Mouse (Mus musculus) megakaryocyte, embryonic 14.5 days (primary cell): Measurements from ENCODE around the gene Arpc1a. TPM values are rescaled to one million over a fixed set of nuclear protein-coding genes. Genes with fewer than 3 reads are reported as not detected.
"Not testable (repeated sequence)": the region's sequence is repeated elsewhere in the genome, so short reads cannot be mapped to it uniquely, and the experiment has no call there.

Experiments used
- H3K27me3 ChIP-seq: replicated peaks from 2 replicates; pipeline ENCODE3; 2012; ENCODE audit warnings: inconsistent platforms
- H3K36me3 ChIP-seq: replicated peaks from 2 replicates; pipeline ENCODE3; 2012; ENCODE audit warnings: low read length, inconsistent platforms, mixed read lengths
- H3K4me1 ChIP-seq: 2 replicates; pipeline ENCODE4 v1.6.1; 2012; ENCODE audit warnings: inconsistent platforms
- H3K4me3 ChIP-seq: replicated peaks from 2 replicates; pipeline ENCODE3; 2012; ENCODE audit warnings: moderate library complexity, mild to moderate bottlenecking, inconsistent platforms
- H3K9me3 ChIP-seq: 2 replicates; pipeline ENCODE4 v1.6.1; 2012; ENCODE audit warnings: inconsistent platforms
- FLI1 ChIP-seq: IDR thresholded peaks from 2 replicates; pipeline ENCODE4 v1.6.1; 2012; ENCODE audit warnings: low read length, inconsistent platforms, mixed read lengths
- GATA1 ChIP-seq: IDR thresholded peaks from 3 replicates; pipeline ENCODE4 v1.6.1; 2012; ENCODE audit warnings: mixed read lengths, low read length, inconsistent platforms, borderline replicate concordance
- polyA plus RNA-seq: library from polyadenylated mRNA; stranded (reverse); fragments of >175 nt; gene quantifications from 2 replicates; pipeline ENCODE4 v1.2.3, GENCODE M21; 2012; ENCODE audit warnings: low replicate concordance; ENCODE audit not compliant: insufficient read depth

Gene Arpc1a
- polyA plus RNA-seq, 1 experiment = 41.5 TPM

- no peaks in the 10 kb centered on the region for H3K9me3 ChIP-seq
- TF ChIP-seq GATA1 = no peak
- no peak for TF ChIP-seq FLI1
- H3K36me3 ChIP-seq = peaks cover 57% of the 10 kb centered on the region
- H3K27me3 ChIP-seq = no peaks in the 10 kb centered on the region
- H3K4me1 ChIP-seq = peaks cover 82% of the 10 kb centered on the region
- H3K4me3 ChIP-seq = peak overlapping the region; percentile 99
These were observed 33.3 kb downstream of the Arpc1a start for GRCm38 (mm10) chr5:145116916-145117315.

GRCm38 (mm10) chr5:145118005-145118404 is 34.4 kb downstream of the Arpc1a start:
- TF ChIP-seq FLI1 = no peak
- Histone ChIP-seq H3K4me1 (peaks cover 77% of the 10 kb centered on the region), H3K36me3 (peaks cover 62% of the 10 kb centered on the region), H3K9me3 (no peaks in the 10 kb centered on the region), H3K27me3 (no peaks in the 10 kb centered on the region), H3K4me3 (peak overlapping the region; percentile 16)

DNA sequence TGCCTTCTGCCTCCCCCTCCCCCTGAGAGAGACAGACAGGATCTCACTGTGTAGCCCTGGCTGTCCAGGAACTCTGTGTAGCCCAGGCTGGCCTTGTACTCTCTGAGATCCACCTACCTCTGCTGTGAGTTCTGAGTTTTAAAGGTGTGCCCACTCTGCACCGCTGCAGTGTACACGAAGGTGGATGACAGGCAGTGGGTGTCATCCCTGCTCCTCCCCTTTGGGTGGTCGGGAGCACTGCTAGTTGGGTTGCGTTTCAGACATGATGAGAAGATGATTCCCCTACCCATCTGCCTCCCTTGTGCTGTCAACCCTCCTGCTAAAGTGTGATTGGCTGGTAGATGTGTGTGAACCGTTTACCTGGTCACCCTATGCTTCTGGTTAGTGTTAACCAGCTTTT is 34.8 kb downstream of the Arpc1a start:
- TF ChIP-seq GATA1 = no peak
- no peak for TF ChIP-seq FLI1
- Histone ChIP-seq H3K4me1 (peaks cover 74% of the 10 kb centered on the region), H3K4me3 (peak overlapping the region; percentile 9), H3K36me3 (peaks cover 66% of the 10 kb centered on the region), H3K9me3 (no peaks in the 10 kb centered on the region), H3K27me3 (no peaks in the 10 kb centered on the region)

GRCm38 (mm10) chr5:145119385-145119784 is 35.8 kb downstream of the Arpc1a start:
- Histone ChIP-seq H3K36me3 (peaks cover 76% of the 10 kb centered on the region), H3K4me3 (no peak overlapping the region), H3K9me3 (no peaks in the 10 kb centered on the region), H3K27me3 (no peaks in the 10 kb centered on the region), H3K4me1 (peaks cover 76% of the 10 kb centered on the region)
- TF ChIP-seq FLI1 (no peak), GATA1 (no peak)

GRCm38 (mm10) chr5:145120921-145121320 is 37.3 kb downstream of the Arpc1a start:
- H3K4me3 ChIP-seq = no peak overlapping the region
- H3K36me3 ChIP-seq = peaks cover 91% of the 10 kb centered on the region
- TF ChIP-seq GATA1 (no peak), FLI1 (no peak)
- H3K27me3 ChIP-seq = no peaks in the 10 kb centered on the region
- H3K4me1 ChIP-seq = peaks cover 79% of the 10 kb centered on the region
- no peaks in the 10 kb centered on the region for H3K9me3 ChIP-seq

DNA sequence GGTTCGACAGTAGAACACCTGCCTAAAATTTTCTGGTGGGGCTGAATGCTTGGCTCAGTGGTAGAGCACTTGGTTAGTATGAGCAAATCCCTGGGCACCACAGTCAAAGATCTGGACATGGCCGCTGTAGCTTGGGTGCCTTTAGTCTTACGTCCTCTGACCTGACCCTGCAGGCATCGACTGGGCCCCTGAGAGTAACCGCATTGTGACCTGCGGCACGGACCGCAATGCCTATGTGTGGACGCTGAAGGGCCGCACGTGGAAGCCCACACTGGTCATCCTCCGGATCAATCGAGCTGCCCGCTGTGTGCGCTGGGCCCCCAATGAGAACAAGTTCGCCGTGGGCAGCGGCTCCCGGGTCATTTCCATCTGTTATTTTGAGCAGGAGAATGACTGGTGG is 39.8 kb downstream of the Arpc1a start:
- Histone ChIP-seq H3K36me3 (peaks cover 100% of the 10 kb centered on the region), H3K9me3 (0 out of 2 replicates have a peak, but pooled peaks cover 2% of the 10 kb centered on the region), H3K4me1 (peaks cover 63% of the 10 kb centered on the region), H3K4me3 (no peak overlapping the region), H3K27me3 (no peaks in the 10 kb centered on the region)
- no peak for TF ChIP-seq FLI1
- TF ChIP-seq GATA1 = no peak

DNA sequence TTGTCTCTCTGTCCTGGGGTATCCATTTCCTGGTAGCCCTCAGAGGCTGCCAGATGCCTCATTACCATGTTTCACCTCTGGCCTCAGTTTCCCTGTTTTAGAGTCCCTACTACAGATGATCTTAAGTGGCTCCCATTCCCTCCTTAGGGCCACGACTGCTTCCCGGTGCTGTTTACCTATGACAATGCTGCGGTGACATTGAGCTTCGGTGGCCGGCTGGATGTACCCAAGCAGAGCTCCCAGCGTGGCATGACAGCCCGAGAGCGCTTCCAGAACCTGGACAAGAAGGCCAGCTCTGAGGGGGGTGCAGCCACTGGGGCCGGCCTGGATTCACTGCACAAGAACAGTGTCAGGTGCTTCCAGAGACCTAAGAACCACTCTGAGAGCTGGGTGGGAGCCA is 43.0 kb downstream of the Arpc1a start:
- no peak overlapping the region for H3K4me3 ChIP-seq
- H3K36me3 ChIP-seq = peaks cover 96% of the 10 kb centered on the region
- TF ChIP-seq FLI1 (no peak), GATA1 (no peak)
- peaks cover 41% of the 10 kb centered on the region for H3K4me1 ChIP-seq
- H3K9me3 ChIP-seq = 0 out of 2 replicates have a peak, but pooled peaks cover 2% of the 10 kb centered on the region
- no peaks in the 10 kb centered on the region for H3K27me3 ChIP-seq

DNA sequence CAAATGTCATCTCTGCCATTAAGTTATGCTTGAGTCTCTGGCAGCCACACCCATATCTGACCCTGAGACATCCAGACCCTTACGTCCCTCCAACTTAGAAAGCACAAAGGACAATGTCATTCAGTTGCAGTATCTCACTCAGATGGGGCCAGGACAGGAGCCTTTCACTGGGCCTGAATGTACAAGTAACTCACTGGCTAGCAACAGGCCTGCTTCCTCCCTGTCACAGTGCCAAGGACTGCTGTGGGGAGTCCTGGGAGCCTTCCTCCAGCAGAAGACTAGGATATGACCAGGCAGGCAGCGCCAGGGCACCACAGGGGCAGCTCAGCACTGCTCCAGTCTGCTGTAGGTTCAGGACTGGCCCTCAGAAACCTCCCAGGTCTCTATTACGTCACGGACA is 45.5 kb downstream of the Arpc1a start:
- TF ChIP-seq FLI1 = no peak
- TF ChIP-seq GATA1 = no peak
- H3K4me1 ChIP-seq = peaks cover 31% of the 10 kb centered on the region
- H3K4me3 ChIP-seq = no peak overlapping the region
- 0 out of 2 replicates have a peak, but pooled peaks cover 2% of the 10 kb centered on the region for H3K9me3 ChIP-seq
- H3K36me3 ChIP-seq = peaks cover 95% of the 10 kb centered on the region
- H3K27me3 ChIP-seq = no peaks in the 10 kb centered on the region

- Histone ChIP-seq H3K4me1 (peaks cover 28% of the 10 kb centered on the region), H3K36me3 (peaks cover 95% of the 10 kb centered on the region)
- not testable (repeated sequence) for H3K4me3 ChIP-seq, H3K27me3 ChIP-seq, H3K9me3 ChIP-seq
These were observed 46.1 kb downstream of the Arpc1a start for GRCm38 (mm10) chr5:145129773-145130172.

DNA sequence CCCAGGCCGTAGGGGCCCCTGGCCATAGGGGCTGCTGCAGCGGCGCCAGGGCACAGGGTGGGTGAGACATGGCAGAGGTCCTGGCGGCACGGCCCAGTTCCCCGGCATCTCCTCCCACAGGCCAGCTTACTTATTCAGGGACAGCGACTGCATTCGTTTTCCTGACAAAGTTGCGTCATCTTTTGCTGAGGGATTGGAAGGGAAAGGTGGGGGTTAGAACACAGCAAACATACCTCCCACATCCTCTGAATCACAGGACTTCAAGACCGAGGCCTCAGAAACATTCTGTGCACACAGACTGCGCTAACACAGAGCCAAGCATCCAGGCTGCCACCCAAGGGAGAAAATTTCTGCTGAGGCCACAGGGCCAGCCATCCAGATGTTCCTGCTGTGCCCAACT is 46.6 kb downstream of the Arpc1a start:
- Histone ChIP-seq H3K36me3 (peaks cover 95% of the 10 kb centered on the region), H3K9me3 (0 out of 2 replicates have a peak, but pooled peaks cover 2% of the 10 kb centered on the region), H3K4me1 (peaks cover 28% of the 10 kb centered on the region), H3K4me3 (no peak overlapping the region), H3K27me3 (no peaks in the 10 kb centered on the region)
- TF ChIP-seq GATA1 = no peak
- no peak for TF ChIP-seq FLI1

DNA sequence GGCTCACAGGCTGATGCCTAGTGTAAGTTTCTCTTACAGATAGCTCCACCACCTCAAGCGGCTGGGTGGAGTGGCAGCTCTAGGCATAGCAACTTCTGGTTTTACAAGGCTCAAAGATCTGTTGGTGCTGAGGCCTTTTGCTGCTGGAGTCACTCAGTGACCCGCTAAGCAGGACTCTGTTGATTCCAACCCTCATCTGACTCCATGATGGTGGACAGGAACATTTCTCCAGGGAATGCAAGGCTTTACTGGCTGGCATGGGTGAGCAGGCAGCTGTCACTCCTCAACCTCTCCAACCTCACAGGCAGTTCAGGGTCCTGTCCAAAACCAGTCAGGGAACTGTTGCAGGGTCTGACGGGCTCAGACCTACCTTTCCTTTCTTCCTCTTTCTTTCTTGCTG is 47.4 kb downstream of the Arpc1a start:
- Histone ChIP-seq H3K4me3 (no peak overlapping the region), H3K36me3 (peaks cover 95% of the 10 kb centered on the region), H3K9me3 (0 out of 2 replicates have a peak, but pooled peaks cover 2% of the 10 kb centered on the region), H3K27me3 (no peaks in the 10 kb centered on the region), H3K4me1 (peaks cover 25% of the 10 kb centered on the region)
- TF ChIP-seq FLI1 = no peak
- TF ChIP-seq GATA1 = no peak

DNA sequence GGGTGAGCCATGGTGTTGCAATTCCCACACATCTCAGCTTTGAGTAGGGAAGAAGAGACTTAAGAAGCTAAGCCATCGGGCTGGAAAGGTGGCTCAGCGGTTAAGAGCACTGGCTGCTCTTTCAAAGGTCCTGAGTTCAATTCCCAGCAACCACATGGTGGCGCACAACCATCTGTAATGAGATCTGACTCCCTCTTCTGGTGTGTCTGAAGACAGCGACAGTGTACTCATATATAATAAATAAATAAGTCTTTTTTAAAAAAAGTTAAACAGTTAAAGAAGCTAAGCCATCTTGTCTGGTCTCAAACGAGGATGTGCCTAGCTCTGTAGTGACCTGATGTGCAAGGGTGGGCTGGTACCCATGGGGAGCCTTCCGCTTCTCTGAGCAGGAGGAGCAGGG is 49.6 kb downstream of the Arpc1a start:
- Histone ChIP-seq H3K36me3 (peaks cover 88% of the 10 kb centered on the region), H3K4me1 (peaks cover 34% of the 10 kb centered on the region)
- not testable (repeated sequence) for H3K9me3 ChIP-seq, H3K4me3 ChIP-seq, H3K27me3 ChIP-seq
